Mouse (Mus musculus) forebrain, embryonic 11.5 days (tissue): ENCODE results near the gene Arhgap28. TPM values are rescaled to one million over a fixed set of nuclear protein-coding genes. Genes with fewer than 3 reads are reported as not detected.
A peak's percentile ranks its signal among the peaks of the same experiment; 100 is the strongest.

ENCODE experiments used
- ATAC-seq: fragments of 200-750 bp; cut with Nextera tagmentation; replicated peaks from 2 replicates; pipeline ENCODE4 v1.8.0; 2017; ENCODE audit warnings: moderate TSS enrichment; ENCODE audit not compliant: low FRiP score
- DNase-seq: peaks from one replicate; pipeline ENCODE4 v3.0.0-alpha.2; 2017; ENCODE audit warnings: low spot score
- H3K27ac ChIP-seq: fragments of 300-500 bp; sonication (generic); 2 replicates; pipeline ENCODE4 v1.5.1; 2014; ENCODE audit warnings: low read depth, low read length
- H3K27me3 ChIP-seq: fragments of 300-500 bp; sonication (generic); 2 replicates; pipeline ENCODE4 v1.6.1; 2014; ENCODE audit warnings: mild to moderate bottlenecking, low read length, mixed read lengths; ENCODE audit not compliant: control insufficient read depth, insufficient read depth
- H3K36me3 ChIP-seq: fragments of 300-500 bp; sonication (generic); 2 replicates; pipeline ENCODE4 v1.6.1; 2014; ENCODE audit warnings: mild to moderate bottlenecking, low read length, moderate library complexity, mixed read lengths; ENCODE audit not compliant: control insufficient read depth, insufficient read depth
- H3K4me1 ChIP-seq: fragments of 300-500 bp; sonication (generic); replicated peaks from 2 replicates; pipeline ENCODE4 v1.6.1; 2014; ENCODE audit warnings: low read length, mixed read lengths; ENCODE audit not compliant: control insufficient read depth, insufficient read depth
- H3K4me2 ChIP-seq: fragments of 300-500 bp; sonication (generic); 2 replicates; pipeline ENCODE4 v1.6.1; 2014; ENCODE audit warnings: low read depth, mild to moderate bottlenecking, low read length, moderate library complexity, mixed read lengths; ENCODE audit not compliant: severe bottlenecking
- H3K4me3 ChIP-seq: fragments of 300-500 bp; sonication (generic); 2 replicates; pipeline ENCODE4 v1.5.1; 2014; ENCODE audit warnings: low read depth, low read length
- H3K9ac ChIP-seq: fragments of 300-500 bp; sonication (generic); 2 replicates; pipeline ENCODE4 v1.6.1; 2014; ENCODE audit warnings: low read length
- H3K9me3 ChIP-seq: fragments of 300-500 bp; sonication (generic); 2 replicates; pipeline ENCODE4 v1.6.1; 2016; ENCODE audit warnings: low read length, mixed read lengths; ENCODE audit not compliant: control insufficient read depth
- WGBS: fragments of 180-500 bp; shearing (Covaris S2); extraction: QIAGEN DNeasy Blood & Tissue Kit; methylation state at CpG from one replicate; pipeline ENCODE4 v1.1.7; 2014; 5-methylcytosine and 5-hydroxymethylcytosine counted together
- polyA plus RNA-seq: library from polyadenylated mRNA; unstranded; fragments of >200 nt; fragmentation: Nextera tagmentation; extraction: Ambion mirVana; gene quantifications from 2 replicates; pipeline ENCODE4 v1.2.1, GENCODE M21; 2014

Arhgap28 gene
- polyA plus RNA-seq, 1 experiment from 2014 or later: 21.9 TPM

DNA sequence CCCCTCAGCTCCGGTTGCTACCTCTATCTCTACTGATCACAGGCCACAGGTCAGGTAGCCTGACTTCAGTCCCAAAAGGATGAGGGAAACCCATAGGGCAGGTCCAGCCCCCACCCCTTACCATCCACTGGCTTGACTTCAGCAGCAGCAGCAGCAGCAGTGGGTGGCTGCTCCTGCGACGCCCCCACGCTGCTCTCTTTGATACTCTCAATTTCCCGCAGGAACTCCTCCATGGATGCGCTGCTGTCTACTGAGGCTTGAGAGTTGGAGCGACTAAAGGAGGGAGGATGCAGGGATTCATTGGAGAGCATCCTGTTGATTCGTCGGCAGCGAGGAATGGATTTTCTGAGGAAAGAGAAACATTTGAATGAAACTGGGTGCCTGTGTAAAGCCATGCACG lies 102.8 kb downstream of the Arhgap28 start:
- no peak overlapping the region for H3K9ac ChIP-seq
- ATAC-seq (no peak), DNase-seq (no peak)
- no peaks in the 10 kb centered on the region for H3K4me1 ChIP-seq
- H3K27ac ChIP-seq: no peak overlapping the region
- H3K9me3 ChIP-seq: no peaks in the 10 kb centered on the region
- H3K4me3 ChIP-seq: no peak overlapping the region
- H3K27me3 ChIP-seq: no peaks in the 10 kb centered on the region
- no peak overlapping the region for H3K4me2 ChIP-seq
- no peaks in the 10 kb centered on the region for H3K36me3 ChIP-seq
- WGBS: 78% methylated on average over 11 of the region's 11 CpGs

DNA sequence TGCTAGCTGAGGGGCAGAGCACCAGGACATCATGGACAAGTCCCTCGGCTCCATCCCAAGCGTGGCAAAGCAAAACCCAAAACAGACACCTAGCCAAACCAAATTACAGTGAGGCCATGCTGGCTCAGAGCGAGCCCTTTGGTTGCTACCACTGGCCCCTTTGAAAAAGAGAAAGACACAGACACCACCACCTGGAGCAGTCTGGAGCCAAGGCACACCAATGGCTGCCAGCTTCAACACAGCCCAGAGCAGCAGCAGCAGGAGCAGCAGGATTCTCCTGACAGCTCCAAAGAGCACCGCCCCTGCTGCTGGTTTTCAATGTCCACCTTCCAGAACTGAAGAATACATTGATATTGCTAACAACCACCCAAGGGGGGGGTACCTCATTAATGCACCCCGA lies 104.5 kb downstream of the Arhgap28 start:
- Histone ChIP-seq H3K27ac (no peak overlapping the region), H3K36me3 (no peaks in the 10 kb centered on the region), H3K9me3 (no peaks in the 10 kb centered on the region), H3K4me2 (no peak overlapping the region), H3K4me1 (no peaks in the 10 kb centered on the region), H3K9ac (no peak overlapping the region), H3K4me3 (no peak overlapping the region), H3K27me3 (no peaks in the 10 kb centered on the region)
- ATAC-seq: no peak
- no peak for DNase-seq
- WGBS: 93% methylated on average over 5 of the region's 5 CpGs

DNA sequence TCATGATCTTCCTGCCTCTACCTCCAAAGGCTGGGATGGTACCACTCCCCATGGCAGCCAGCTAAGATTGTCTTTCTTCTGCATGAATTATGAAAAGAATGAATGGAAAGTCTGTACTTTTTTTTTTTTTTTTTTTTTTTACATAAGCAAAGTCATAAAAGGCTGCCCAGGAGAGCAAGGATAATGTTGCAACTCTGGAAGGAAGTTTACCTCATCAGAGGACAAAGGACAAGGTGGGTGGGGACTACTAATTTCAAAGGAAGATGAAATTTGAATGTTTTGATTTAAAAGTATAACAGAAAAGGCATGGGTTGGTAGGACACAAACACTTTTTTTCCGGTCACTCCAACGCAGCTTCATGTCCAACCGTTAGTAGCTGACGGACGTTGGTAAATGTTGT lies 107.5 kb downstream of the Arhgap28 start:
- DNase-seq: no peak
- Histone ChIP-seq H3K9me3 (no peaks in the 10 kb centered on the region), H3K4me3 (no peak overlapping the region), H3K4me1 (no peaks in the 10 kb centered on the region), H3K27me3 (no peaks in the 10 kb centered on the region), H3K36me3 (no peaks in the 10 kb centered on the region), H3K4me2 (no peak overlapping the region), H3K9ac (no peak overlapping the region), H3K27ac (no peak overlapping the region)
- WGBS: 95% methylated on average over 5 of the region's 5 CpGs
- no peak for ATAC-seq

DNA sequence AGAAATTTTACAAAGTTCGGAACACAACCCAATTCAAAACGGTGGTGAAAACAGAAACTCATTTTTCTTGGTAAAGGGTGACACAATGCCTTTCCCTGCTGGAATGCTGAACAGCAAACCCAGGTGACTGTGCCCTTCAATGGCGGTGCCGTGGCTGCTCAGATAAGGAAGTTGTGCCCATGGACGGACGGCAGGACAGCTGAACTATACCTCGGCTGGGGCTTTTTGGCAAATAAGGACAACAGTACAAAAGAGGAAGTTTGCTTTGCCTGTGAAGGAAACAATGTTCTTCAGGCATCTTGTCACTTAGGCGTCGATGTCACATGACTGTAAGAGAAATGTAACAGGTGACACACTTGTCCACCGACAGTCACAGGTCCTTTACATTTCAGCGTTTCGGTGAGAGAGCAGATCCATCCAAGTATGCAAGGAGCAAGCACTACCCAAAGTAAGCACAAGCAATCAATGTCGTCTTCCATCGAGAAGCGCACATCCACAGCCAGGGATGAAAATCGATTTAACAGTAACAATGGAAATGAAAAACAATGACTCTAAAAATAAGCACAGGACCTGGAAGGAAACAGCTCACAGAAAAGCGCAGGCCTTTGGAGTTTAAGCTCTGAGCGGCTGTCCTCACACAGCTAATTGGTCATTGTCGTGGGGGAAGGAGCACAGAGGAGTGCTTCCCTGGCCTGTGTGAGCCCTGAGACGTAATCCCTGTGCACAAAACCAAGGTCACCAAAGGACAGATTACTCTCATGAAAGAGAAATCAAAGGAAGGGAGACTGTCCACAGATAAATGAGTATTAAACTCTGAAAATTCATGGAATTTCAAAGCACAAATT lies 114.2 kb downstream of the Arhgap28 start:
- Histone ChIP-seq H3K27ac (no peak overlapping the region), H3K9me3 (no peaks in the 10 kb centered on the region), H3K36me3 (no peaks in the 10 kb centered on the region), H3K4me1 (no peaks in the 10 kb centered on the region), H3K4me2 (no peak overlapping the region), H3K27me3 (no peaks in the 10 kb centered on the region), H3K9ac (no peak overlapping the region), H3K4me3 (no peak overlapping the region)
- 51% methylated on average over 20 of the region's 20 CpGs for WGBS
- no peak for DNase-seq
- no peak for ATAC-seq

DNA sequence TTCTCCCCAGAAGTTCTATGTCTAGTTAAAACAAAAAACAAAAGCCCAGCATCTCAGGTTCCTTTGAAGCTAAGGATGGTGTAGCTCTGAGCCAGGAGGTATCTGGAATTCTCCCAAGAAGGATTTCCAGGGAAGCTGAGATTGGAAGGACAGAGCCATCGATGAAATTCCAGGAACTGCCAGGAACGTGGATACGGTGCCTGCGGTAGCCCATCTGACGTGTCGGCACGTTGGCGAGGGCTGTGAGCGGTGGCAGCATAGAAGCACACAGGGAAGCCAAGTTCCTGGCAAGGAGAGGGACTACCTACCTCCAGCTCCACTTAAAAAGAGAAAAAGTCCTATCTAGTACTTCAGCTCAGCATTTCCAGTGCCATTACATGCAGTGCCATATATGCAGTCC lies 115.8 kb downstream of the Arhgap28 start:
- Histone ChIP-seq H3K9ac (no peak overlapping the region), H3K27ac (no peak overlapping the region), H3K4me2 (no peak overlapping the region), H3K9me3 (no peaks in the 10 kb centered on the region), H3K4me3 (no peak overlapping the region), H3K36me3 (no peaks in the 10 kb centered on the region), H3K4me1 (no peaks in the 10 kb centered on the region), H3K27me3 (no peaks in the 10 kb centered on the region)
- no peak for DNase-seq
- 98% methylated on average over 9 of the region's 9 CpGs for WGBS
- no peak for ATAC-seq

DNA sequence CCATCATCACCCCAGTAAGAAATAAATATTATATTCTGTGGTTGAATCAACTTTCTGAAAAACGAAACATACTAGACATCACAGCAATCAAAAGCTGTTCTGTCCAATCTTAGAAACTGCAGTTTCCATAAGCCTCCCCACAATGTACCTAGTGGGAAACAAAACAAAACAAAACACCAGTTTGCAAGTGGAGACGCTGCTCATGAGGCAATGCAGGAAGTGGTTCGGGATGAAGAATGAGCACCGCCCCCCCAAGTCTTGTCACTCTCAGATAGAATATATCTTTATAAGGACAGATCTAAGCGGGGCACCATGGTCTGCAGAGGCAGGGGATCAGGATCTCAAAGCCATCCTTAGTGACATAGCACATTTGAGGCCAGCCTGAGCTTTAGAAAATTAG lies 117.6 kb downstream of the Arhgap28 start:
- no peak overlapping the region for H3K9ac ChIP-seq
- H3K4me1 ChIP-seq: no peaks in the 10 kb centered on the region
- H3K9me3 ChIP-seq: no peaks in the 10 kb centered on the region
- no peak for DNase-seq
- ATAC-seq: no peak
- no peaks in the 10 kb centered on the region for H3K36me3 ChIP-seq
- 83% methylated on average over 5 of the region's 5 CpGs for WGBS
- no peak overlapping the region for H3K4me3 ChIP-seq
- H3K4me2 ChIP-seq: no peak overlapping the region
- H3K27ac ChIP-seq: no peak overlapping the region
- no peaks in the 10 kb centered on the region for H3K27me3 ChIP-seq

DNA sequence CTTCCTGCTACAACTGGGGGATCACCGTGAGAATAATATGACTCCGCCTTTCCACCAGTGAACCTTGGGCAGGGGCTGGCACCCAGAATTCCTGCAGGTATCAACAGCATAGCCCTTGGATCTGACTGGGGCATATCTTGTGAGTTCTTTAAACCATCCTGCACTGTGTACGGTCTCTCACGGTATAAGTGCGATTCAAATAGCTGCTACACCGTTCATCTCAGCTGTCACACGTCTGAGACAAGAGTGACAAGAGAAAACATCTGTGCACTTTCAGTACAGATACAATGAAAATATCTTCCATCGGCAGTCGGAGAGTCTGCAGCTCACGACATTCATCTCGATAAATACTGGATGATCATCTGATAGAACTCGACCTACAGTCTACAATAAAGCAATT lies 126.3 kb downstream of the Arhgap28 start:
- Histone ChIP-seq H3K4me1 (no peaks in the 10 kb centered on the region), H3K4me2 (no peak overlapping the region), H3K9ac (no peak overlapping the region), H3K27ac (no peak overlapping the region), H3K27me3 (no peaks in the 10 kb centered on the region), H3K4me3 (no peak overlapping the region), H3K9me3 (no peaks in the 10 kb centered on the region), H3K36me3 (no peaks in the 10 kb centered on the region; the same call in 1 of the 2 replicates)
- WGBS: 80% methylated on average over 12 of the region's 12 CpGs
- ATAC-seq (no peak), DNase-seq (no peak)

DNA sequence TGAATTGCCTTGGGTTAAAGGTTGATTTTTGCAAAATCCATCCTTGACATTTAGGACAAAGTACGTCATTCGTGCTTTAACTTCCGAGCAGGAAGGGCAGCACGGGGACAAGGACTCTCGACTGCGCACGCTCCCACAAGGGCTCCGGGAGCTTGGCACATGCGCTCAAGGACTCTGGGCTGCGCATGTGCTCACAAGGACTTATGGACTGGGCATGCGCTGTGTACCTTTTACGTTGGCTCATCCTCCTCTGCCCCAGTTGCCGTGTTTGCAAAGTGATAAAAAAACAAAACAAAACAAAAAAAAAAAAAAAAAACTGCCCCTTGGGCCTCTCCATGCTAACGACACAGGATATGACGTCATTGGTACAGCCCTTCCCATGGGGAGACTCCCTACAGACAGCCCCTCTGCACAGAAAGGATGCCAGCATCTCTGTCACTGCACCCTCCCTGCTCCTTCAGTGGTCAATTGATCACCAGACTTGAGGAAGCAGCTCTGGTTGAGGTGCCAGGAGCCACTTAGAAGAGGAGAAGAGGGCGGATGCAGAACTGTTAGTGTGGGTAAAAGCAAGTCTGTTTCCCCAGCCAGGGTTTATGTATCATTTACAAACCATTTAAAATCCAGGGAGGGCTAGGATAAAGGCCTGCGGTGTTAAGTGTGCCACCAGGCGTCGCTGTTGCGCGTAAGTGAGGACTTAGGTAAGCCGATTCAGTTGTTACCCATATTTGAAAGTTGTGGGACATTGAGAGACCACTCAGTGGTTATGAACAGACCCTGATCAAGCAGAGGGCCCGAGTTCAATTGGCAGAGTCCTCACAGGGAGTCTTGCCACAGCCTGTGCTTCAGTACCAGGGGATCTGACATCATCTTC lies 134.0 kb downstream of the Arhgap28 start:
- Histone ChIP-seq H3K9ac (no peak overlapping the region), H3K4me2 (no peak overlapping the region), H3K36me3 (no peaks in the 10 kb centered on the region), H3K27ac (no peak overlapping the region), H3K9me3 (no peaks in the 10 kb centered on the region), H3K27me3 (no peaks in the 10 kb centered on the region), H3K4me3 (no peak overlapping the region), H3K4me1 (no peaks in the 10 kb centered on the region; the same call in 1 of the 2 replicates)
- DNase-seq: peak; percentile 80
- WGBS: 73% methylated on average over 23 of the region's 23 CpGs
- peak; percentile 73 for ATAC-seq
